21 mouse cellular contexts compared by ENCODE assay signal in the genomic region with DNA sequence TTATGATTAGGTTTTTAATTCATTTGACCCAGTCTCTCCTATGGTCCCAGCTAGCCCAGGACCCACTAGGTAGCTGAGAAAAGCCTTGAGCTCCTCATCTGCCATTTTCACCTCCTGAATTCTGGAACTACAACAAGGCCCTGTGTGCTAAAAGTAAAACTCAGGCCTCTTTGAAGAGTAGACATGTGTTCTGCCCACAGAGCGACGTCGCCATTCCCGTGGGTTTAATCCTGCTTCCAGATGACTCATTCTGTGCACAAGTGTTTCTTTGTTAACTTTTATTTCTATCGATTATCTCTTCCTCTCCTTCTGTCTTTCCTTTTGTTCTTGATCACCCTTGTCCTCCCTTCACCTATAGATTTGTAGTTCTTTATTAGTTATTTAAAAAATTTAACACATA.
A peak's percentile ranks its signal among the peaks of the same experiment; 100 is the strongest.
DNase-seq lines count a peak whose midpoint lies in the region; ATAC-seq and TF ChIP-seq lines count a peak whose summit lies in the region.
"Had no signal": no experiment of that assay in that cellular context is flagged by ENCODE, and none has a peak within 500 bp of the region (broad histone marks: within the 10 kb centered on the region; RNA-seq: fewer than 3 reads in every experiment).

No protein-coding gene starts in this region.

- no peaks in the 10 kb centered on the region for H3K4me1 ChIP-seq in intestine, postnatal 0 days (replicated peaks; ENCODE audit: control insufficient read depth, insufficient read depth, low read length)
- H3K4me1 ChIP-seq: embryonic facial prominence, embryonic 10.5 days; forebrain, embryonic 13.5 days; heart, embryonic 13.5 days had no signal

- no peak overlapping the region for H3K27ac ChIP-seq in intestine, postnatal 0 days (ENCODE audit: low read depth, low read length)
- H3K27ac ChIP-seq: embryonic facial prominence, embryonic 10.5 days; forebrain, embryonic 13.5 days; heart, embryonic 13.5 days had no signal

- DNase-seq in frontal cortex, postnatal 36 days (ENCODE audit: low spot score in 2 of 2) = peak; percentile 21
- DNase-seq in frontal cortex, postnatal 25 days (ENCODE audit: low spot score in 2 of 2) = no peak
- DNase-seq in left cerebral cortex, postnatal 14 days (ENCODE audit: low spot score in 2 of 2) = peak; percentile 3 to 11
- no peak for DNase-seq in left cerebral cortex, adult 11 months (ENCODE audit: low spot score)
- peak; percentile 67 for DNase-seq in Muller cell, postnatal 12 days (ENCODE audit: inconsistent ontology term)
- DNase-seq in right cerebral cortex, postnatal 25 days = peak; percentile 5
- DNase-seq: adrenal gland, adult 2 months; adrenal gland, postnatal 25 days; cerebellum, adult 2 months; cerebellum, postnatal 10 days; forebrain, postnatal 0 days; gastrocnemius, postnatal 36 days; heart, adult 11 months; heart, postnatal 36 days had no signal

- H3K9ac ChIP-seq in intestine, postnatal 0 days (ENCODE audit: low read depth, low read length) = no peak overlapping the region
- H3K9ac ChIP-seq: forebrain, embryonic 13.5 days; forebrain, postnatal 0 days; heart, embryonic 13.5 days had no signal

- H3K4me2 ChIP-seq in intestine, postnatal 0 days (replicated peaks; ENCODE audit: low read depth) = no peak overlapping the region
- H3K4me2 ChIP-seq: forebrain, embryonic 13.5 days; heart, embryonic 13.5 days had no signal

- WGBS in intestine, postnatal 0 days = 79% methylated on average over 5 of the region's 5 CpGs

- no peaks in the 10 kb centered on the region for H3K9me3 ChIP-seq in intestine, postnatal 0 days (ENCODE audit: control insufficient read depth)
- H3K9me3 ChIP-seq: embryonic facial prominence, embryonic 10.5 days; forebrain, embryonic 13.5 days; heart, embryonic 13.5 days had no signal

- no peak for TF ChIP-seq CTCF in intestine, postnatal 0 days (IDR thresholded peaks at IDR 0.05; ENCODE audit: low read depth)

- no peak overlapping the region for H3K4me3 ChIP-seq in intestine, postnatal 0 days (ENCODE audit: low read depth, low read length)
- H3K4me3 ChIP-seq: embryonic facial prominence, embryonic 10.5 days; forebrain, embryonic 13.5 days; heart, embryonic 13.5 days had no signal

- no peaks in the 10 kb centered on the region for H3K27me3 ChIP-seq in intestine, postnatal 0 days (replicated peaks; ENCODE audit: control insufficient read depth, insufficient read depth, low read length)
- H3K27me3 ChIP-seq: forebrain, embryonic 13.5 days; heart, embryonic 13.5 days had no signal

- no peaks in the 10 kb centered on the region for H3K36me3 ChIP-seq in intestine, postnatal 0 days (ENCODE audit: control insufficient read depth, insufficient read depth)
- H3K36me3 ChIP-seq: embryonic facial prominence, embryonic 10.5 days; heart, embryonic 13.5 days had no signal

- ATAC-seq in intestine, postnatal 0 days = no peak
- ATAC-seq: activated CD4-positive, CD25-positive, alpha-beta regulatory T cell, adult 4 months; forebrain, embryonic 13.5 days; forebrain, postnatal 0 days; hindbrain, embryonic 16.5 days; Patski had no signal

- intact Hi-C loops in left cerebral cortex, postnatal 14 days (cut with DNase I) = no loop called here

Comparison
In these comparisons a context has a peak if more than half of its experiments do, and no peak if none do; other contexts are left out.
1. DNase-seq: peak in frontal cortex, postnatal 36 days (2 of 2), left cerebral cortex, postnatal 14 days (2 of 2), Muller cell, postnatal 12 days (single experiment) and right cerebral cortex, postnatal 25 days (single experiment); none in frontal cortex, postnatal 25 days (0 of 2) and left cerebral cortex, adult 11 months (single experiment).